ENCODE assay signal across 28 mouse cellular contexts in genomic region chr17:28756447-28756846, GRCm38 (mm10). TPM values are rescaled to one million over a fixed set of nuclear protein-coding genes. Genes with fewer than 3 reads are reported as not detected.
DNase-seq lines count a peak whose midpoint lies in the region; ATAC-seq and TF ChIP-seq lines count a peak whose summit lies in the region.
"Had no signal": no experiment of that assay in that cellular context is flagged by ENCODE, and none has a peak within 500 bp of the region (broad histone marks: within the 10 kb centered on the region; RNA-seq: fewer than 3 reads in every experiment).

No protein-coding gene starts in this region.

- no peaks in the 10 kb centered on the region for H3K79me2 ChIP-seq in CH12.LX (replicated peaks; ENCODE audit: control insufficient read depth, extremely low read depth, insufficient read depth, poor library complexity, severe bottlenecking)
- no peaks in the 10 kb centered on the region for H3K79me2 ChIP-seq in myocyte (ENCODE audit: control insufficient read depth, insufficient read depth)

- in situ Hi-C loops in CH12.LX (cut with MboI; ENCODE audit: low pct_ligation_motif_present, low pct_unique_long_range_greater_than_20kb, low sequenced_read_pairs): no loop called here

- no peaks in the 10 kb centered on the region for H3K27me3 ChIP-seq in CH12.LX (replicated peaks)
- H3K27me3 ChIP-seq in myocyte (ENCODE audit: control insufficient read depth, insufficient read depth, insufficient read length): no peaks in the 10 kb centered on the region
- H3K27me3 ChIP-seq: embryonic facial prominence, embryonic 15.5 days; forebrain, embryonic 12.5 days; hindbrain, embryonic 12.5 days; intestine, embryonic 15.5 days; kidney, embryonic 15.5 days; liver, embryonic 15.5 days; midbrain, embryonic 15.5 days had no signal

- H3K4me2 ChIP-seq in CH12.LX (ENCODE audit: insufficient read depth, low read depth, poor library complexity, severe bottlenecking): peak overlapping the region; percentile 4; the same call in 1 of the 2 replicates
- peak overlapping the region; percentile 49 for H3K4me2 ChIP-seq in myocyte (ENCODE audit: low read depth)
- H3K4me2 ChIP-seq: embryonic facial prominence, embryonic 15.5 days; forebrain, embryonic 12.5 days; heart, embryonic 13.5 days; hindbrain, embryonic 12.5 days; intestine, embryonic 15.5 days; kidney, embryonic 15.5 days; liver, embryonic 15.5 days; midbrain, embryonic 15.5 days had no signal

- H3K27ac ChIP-seq in CH12.LX (ENCODE audit: insufficient read depth, low read depth): no peak overlapping the region
- peak overlapping the region; percentile 26 for H3K27ac ChIP-seq in bone marrow macrophage, adult 2 months (ENCODE audit: insufficient read depth, low read depth, low read length)
- H3K27ac ChIP-seq: embryonic facial prominence, embryonic 10.5 days; embryonic facial prominence, embryonic 15.5 days; forebrain, embryonic 12.5 days; heart, embryonic 13.5 days; hindbrain, embryonic 12.5 days; hindbrain, postnatal 0 days; intestine, embryonic 15.5 days; kidney, embryonic 15.5 days; liver, embryonic 15.5 days; midbrain, embryonic 10.5 days; midbrain, embryonic 15.5 days had no signal

- dilution Hi-C loops in CH12.LX (cut with MboI; ENCODE audit: extremely low pct_ligation_motif_present, extremely low pct_unique_long_range_greater_than_20kb, low sequenced_read_pairs): no loop called here

- no peak overlapping the region for H3ac ChIP-seq in myocyte (ENCODE audit: control insufficient read depth, insufficient read length)

- no peaks in the 10 kb centered on the region for H3K36me3 ChIP-seq in CH12.LX (replicated peaks in 1 of 2; ENCODE audit: control insufficient read depth in 1 of 2, insufficient read depth in 1 of 2, low read length in 1 of 2)
- H3K36me3 ChIP-seq in myocyte (ENCODE audit: control insufficient read depth, insufficient read depth): no peaks in the 10 kb centered on the region
- H3K36me3 ChIP-seq: embryonic facial prominence, embryonic 10.5 days; embryonic facial prominence, embryonic 15.5 days; forebrain, embryonic 12.5 days; heart, embryonic 13.5 days; hindbrain, embryonic 12.5 days; intestine, embryonic 15.5 days; kidney, embryonic 15.5 days; liver, embryonic 15.5 days; midbrain, embryonic 10.5 days; midbrain, embryonic 15.5 days had no signal

- H3K4me1 ChIP-seq in CH12.LX (ENCODE audit: control insufficient read depth in 1 of 2, insufficient read depth in 2 of 2): peaks cover 0 to 4% of the 10 kb centered on the region in 2 experiments; a peak in 2 of 4 replicates
- H3K4me1 ChIP-seq in bone marrow macrophage, adult 2 months (ENCODE audit: control insufficient read depth, insufficient read depth, low read length): peaks cover 10% of the 10 kb centered on the region
- H3K4me1 ChIP-seq: embryonic facial prominence, embryonic 15.5 days; forebrain, embryonic 12.5 days; heart, embryonic 13.5 days; hindbrain, embryonic 12.5 days; intestine, embryonic 15.5 days; kidney, embryonic 15.5 days; midbrain, embryonic 10.5 days; midbrain, embryonic 15.5 days had no signal

- TF ChIP-seq CTCF in CH12.LX (conservative IDR thresholded peaks at IDR 0.05 in 1 of 2, IDR thresholded peaks at IDR 0.05 in 1 of 2; ENCODE audit: low read depth in 2 of 2, low read length in 2 of 2): no peak
- TF ChIP-seq CTCF in bone marrow macrophage, adult 2 months (IDR thresholded peaks at IDR 0.05; ENCODE audit: low read depth, low read length): no peak

- no peak overlapping the region for H3K9ac ChIP-seq in CH12.LX (ENCODE audit: insufficient read depth, low read depth)
- H3K9ac ChIP-seq: embryonic facial prominence, embryonic 15.5 days; forebrain, embryonic 12.5 days; forebrain, postnatal 0 days; heart, embryonic 13.5 days; hindbrain, embryonic 12.5 days; intestine, embryonic 15.5 days; kidney, embryonic 15.5 days; liver, embryonic 15.5 days; midbrain, embryonic 15.5 days had no signal

- no peak for TF ChIP-seq RAD21 in CH12.LX (IDR thresholded peaks at IDR 0.05; ENCODE audit: low read depth, low read length)

- H3K9me3 ChIP-seq in CH12.LX (replicated peaks; ENCODE audit: low read length): no peaks in the 10 kb centered on the region
- H3K9me3 ChIP-seq: embryonic facial prominence, embryonic 10.5 days; embryonic facial prominence, embryonic 15.5 days; forebrain, embryonic 12.5 days; heart, embryonic 13.5 days; hindbrain, embryonic 12.5 days; intestine, embryonic 15.5 days; kidney, embryonic 15.5 days; liver, embryonic 15.5 days; midbrain, embryonic 10.5 days; midbrain, embryonic 15.5 days had no signal

- H3K4me3 ChIP-seq in CH12.LX (replicated peaks in 1 of 3; ENCODE audit: low read depth in 2 of 3, low read length in 2 of 3, poor library complexity in 1 of 3) (no peak overlapping the region), myocyte (no peak overlapping the region)
- H3K4me3 ChIP-seq in bone marrow macrophage, adult 2 months (ENCODE audit: insufficient read depth, low read length): no peak overlapping the region
- H3K4me3 ChIP-seq: embryonic facial prominence, embryonic 10.5 days; embryonic facial prominence, embryonic 15.5 days; forebrain, embryonic 12.5 days; heart, embryonic 13.5 days; hindbrain, embryonic 12.5 days; intestine, embryonic 15.5 days; kidney, embryonic 15.5 days; liver, embryonic 15.5 days; midbrain, embryonic 10.5 days; midbrain, embryonic 15.5 days had no signal

- TF ChIP-seq POLR2A in CH12.LX (IDR thresholded peaks at IDR 0.05; ENCODE audit: low read depth, low read length) (no peak), myocyte (IDR thresholded peaks at IDR 0.05; ENCODE audit: insufficient read length, low read depth) (no peak)
- TF ChIP-seq POLR2A in bone marrow macrophage, adult 2 months (IDR thresholded peaks at IDR 0.05; ENCODE audit: borderline replicate concordance, low read depth, low read length): no peak

- DNase-seq in CH12.LX (ENCODE audit: extremely low read depth): no peak
- no peak for DNase-seq in adrenal gland, adult (ENCODE audit: inconsistent age in 2 of 2, low spot score in 1 of 2)
- no peak for DNase-seq in lung, adult 18-20 months
- DNase-seq in thymus, postnatal 25 days: no peak
- DNase-seq: adrenal gland, postnatal 10 days; cerebellum, adult 18-20 months; cerebellum, postnatal 14 days; forebrain, postnatal 0 days; heart, postnatal 10 days; kidney, postnatal 25 days; lung, postnatal 36 days had no signal

- peak; percentile 92 for ATAC-seq in megakaryocyte, adult 5-6 weeks (ENCODE audit: poor library complexity, severe bottlenecking)
- ATAC-seq: CD4-positive, CD25-positive, alpha-beta regulatory T cell, adult 4 months; forebrain, postnatal 0 days; hindbrain, postnatal 0 days; intestine, embryonic 15.5 days; midbrain, embryonic 15.5 days had no signal

- no peak for TF ChIP-seq EP300 in CH12.LX (IDR thresholded peaks at IDR 0.05; ENCODE audit: low read length)

TF ChIP-seq in CH12.LX, 34 proteins besides CTCF, POLR2A, EP300 and RAD21 (continues in another document):
- no peak for TF ChIP-seq MAX (IDR thresholded peaks at IDR 0.05; ENCODE audit: low read length)
- no peak for TF ChIP-seq TCF12 (IDR thresholded peaks at IDR 0.05; ENCODE audit: low read depth, low read length)
- no peak for TF ChIP-seq BHLHE40 (IDR thresholded peaks at IDR 0.05; ENCODE audit: low read depth, low read length)
- TF ChIP-seq CHD2 (IDR thresholded peaks at IDR 0.05; ENCODE audit: low read length): no peak
- no peak for TF ChIP-seq MYC (IDR thresholded peaks at IDR 0.05; ENCODE audit: low read depth, low read length)
- TF ChIP-seq UBTF (IDR thresholded peaks at IDR 0.05; ENCODE audit: low read depth, low read length): no peak
- TF ChIP-seq MAFK (IDR thresholded peaks at IDR 0.05; ENCODE audit: insufficient replicate concordance, low read length): no peak
- no peak for TF ChIP-seq CHD1 (IDR thresholded peaks at IDR 0.05; ENCODE audit: low read depth, low read length)
- TF ChIP-seq SMC3 (IDR thresholded peaks at IDR 0.05; ENCODE audit: low read depth, low read length): no peak
- TF ChIP-seq SIN3A (IDR thresholded peaks at IDR 0.05; ENCODE audit: low read length): no peak

TF ChIP-seq in myocyte, 11 proteins besides CTCF, POLR2A, EP300 and RAD21:
- TF ChIP-seq SRF (IDR thresholded peaks at IDR 0.05; ENCODE audit: control insufficient read depth, insufficient read length, low read depth) (no peak), MYOD1 (IDR thresholded peaks at IDR 0.05; ENCODE audit: control insufficient read depth in 1 of 3, insufficient read length in 2 of 3, low read depth in 2 of 3) (peak in 1 of 3 experiments; percentile 30)

RNA-seq across cellular contexts. Expression of gene Mapk13, which starts 12.7 kb away (rescaled TPM):
- total RNA-seq in CH12.LX (2012; rRNA removed) (not detected in 2 replicates), CH12.LX (2014; rRNA removed) (not detected in 2 replicates)
- polyA plus RNA-seq in CH12.LX (2012; ENCODE audit: insufficient read length, low read depth) (not detected in 2 replicates), myocyte (2012; fragmentation: generic; extraction: Trizol) (0.08 TPM)
- 0.27 TPM in 1 of 2 replicates, not detected in the other for polyA plus RNA-seq in bone marrow macrophage, adult 2 months (2012; ENCODE audit: insufficient read depth, insufficient read length, missing spikeins)
- 12.2 and 17.0 TPM in 2 replicates for total RNA-seq in megakaryocyte, adult 5-6 weeks (2015)
- total RNA-seq in megakaryocyte, adult 5-6 weeks (2017): 21.3 and 32.8 TPM in 2 replicates
- polyA plus RNA-seq: CD4-positive, CD25-positive, alpha-beta regulatory T cell, adult 4 months had no signal

RNA-seq across cellular contexts. Expression of gene AC170998.1, which starts 30.6 kb away (rescaled TPM):
- total RNA-seq in CH12.LX (2012; rRNA removed) (0.38 TPM in 1 of 2 replicates, not detected in the other), CH12.LX (2014; rRNA removed) (not detected in 2 replicates)
- polyA plus RNA-seq in CH12.LX (2012; ENCODE audit: insufficient read length, low read depth) (0.50 TPM in 1 of 2 replicates, not detected in the other), myocyte (2012; fragmentation: generic; extraction: Trizol) (not detected)
- polyA plus RNA-seq in bone marrow macrophage, adult 2 months (2012; ENCODE audit: insufficient read depth, insufficient read length, missing spikeins): 4.0 and 11.4 TPM in 2 replicates
- 5.9 and 8.8 TPM in 2 replicates for total RNA-seq in megakaryocyte, adult 5-6 weeks (2015)
- 1.4 and 3.7 TPM in 2 replicates for total RNA-seq in megakaryocyte, adult 5-6 weeks (2017)
- polyA plus RNA-seq: liver, adult 2 months; testis, adult 2 months had no signal

RNA-seq across cellular contexts. Expression of gene Brpf3, which starts 44.4 kb away (rescaled TPM):
- 1.5 and 2.3 TPM in 2 replicates for total RNA-seq in CH12.LX (2012; rRNA removed)
- 0.40 and 0.96 TPM in 2 replicates for total RNA-seq in CH12.LX (2014; rRNA removed)
- polyA plus RNA-seq in CH12.LX (2012; ENCODE audit: insufficient read length, low read depth): 8.5 and 12.1 TPM in 2 replicates
- polyA plus RNA-seq in bone marrow macrophage, adult 2 months (2012; ENCODE audit: insufficient read depth, insufficient read length, missing spikeins): 29.1 and 34.3 TPM in 2 replicates
- total RNA-seq in megakaryocyte, adult 5-6 weeks (2015): 22.5 and 22.6 TPM in 2 replicates
- 4.4 and 8.3 TPM in 2 replicates for total RNA-seq in megakaryocyte, adult 5-6 weeks (2017)
- polyA plus RNA-seq in myocyte (2012; fragmentation: generic; extraction: Trizol): 6.7 TPM
